Mouse (Mus musculus): Measurements from ENCODE around the gene Mrps23. TPM values are rescaled to one million over a fixed set of nuclear protein-coding genes. Genes with fewer than 3 reads are reported as not detected.
A peak's percentile ranks its signal among the peaks of the same experiment; 100 is the strongest.

Mrps23 gene
- polyA plus RNA-seq, 1 experiment from 2014 or later = 55.5 TPM

DNA sequence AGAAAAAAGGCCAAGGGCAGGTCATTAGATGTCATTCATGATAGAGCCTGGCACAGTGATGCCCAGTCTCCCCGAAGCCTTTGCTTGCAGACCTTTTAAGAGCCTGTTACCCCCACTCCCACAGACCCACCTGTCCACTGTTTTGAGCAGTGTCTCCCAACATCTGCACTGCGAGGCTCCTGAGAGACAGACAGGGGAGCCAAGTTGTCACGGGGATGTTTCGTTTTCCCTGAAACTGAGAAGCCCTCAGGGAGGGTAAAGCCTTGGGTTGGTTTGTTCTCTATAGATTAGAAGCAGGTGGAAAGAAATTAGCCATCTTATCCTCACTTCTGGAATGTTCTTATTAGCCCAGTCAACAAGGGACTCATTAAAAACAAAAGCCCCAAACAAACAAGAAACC, 30.6 kb downstream of the Mrps23 start:
- H3K9ac ChIP-seq (ENCODE audit: low read length) = no peak overlapping the region
- H3K4me2 ChIP-seq (ENCODE audit: low read depth, low read length) = no peak overlapping the region
- H3K4me1 ChIP-seq (replicated peaks; ENCODE audit: control insufficient read depth, insufficient read depth, low read length) = peaks cover 21% of the 10 kb centered on the region
- H3K4me3 ChIP-seq (ENCODE audit: low read length) = no peak overlapping the region
- H3K36me3 ChIP-seq (ENCODE audit: control insufficient read depth, insufficient read depth, low read length) = no peaks in the 10 kb centered on the region
- H3K9me3 ChIP-seq (ENCODE audit: control insufficient read depth, low read length) = no peaks in the 10 kb centered on the region
- H3K27me3 ChIP-seq (ENCODE audit: control insufficient read depth, insufficient read depth, low read depth, low read length) = no peaks in the 10 kb centered on the region
- 28% methylated on average over 4 of the region's 4 CpGs for WGBS
- ATAC-seq (ENCODE audit: low read depth) = no peak; the same call in 1 of the 2 replicates
- no peak overlapping the region; the same call in 1 of the 2 replicates for H3K27ac ChIP-seq (ENCODE audit: low read length)

DNA sequence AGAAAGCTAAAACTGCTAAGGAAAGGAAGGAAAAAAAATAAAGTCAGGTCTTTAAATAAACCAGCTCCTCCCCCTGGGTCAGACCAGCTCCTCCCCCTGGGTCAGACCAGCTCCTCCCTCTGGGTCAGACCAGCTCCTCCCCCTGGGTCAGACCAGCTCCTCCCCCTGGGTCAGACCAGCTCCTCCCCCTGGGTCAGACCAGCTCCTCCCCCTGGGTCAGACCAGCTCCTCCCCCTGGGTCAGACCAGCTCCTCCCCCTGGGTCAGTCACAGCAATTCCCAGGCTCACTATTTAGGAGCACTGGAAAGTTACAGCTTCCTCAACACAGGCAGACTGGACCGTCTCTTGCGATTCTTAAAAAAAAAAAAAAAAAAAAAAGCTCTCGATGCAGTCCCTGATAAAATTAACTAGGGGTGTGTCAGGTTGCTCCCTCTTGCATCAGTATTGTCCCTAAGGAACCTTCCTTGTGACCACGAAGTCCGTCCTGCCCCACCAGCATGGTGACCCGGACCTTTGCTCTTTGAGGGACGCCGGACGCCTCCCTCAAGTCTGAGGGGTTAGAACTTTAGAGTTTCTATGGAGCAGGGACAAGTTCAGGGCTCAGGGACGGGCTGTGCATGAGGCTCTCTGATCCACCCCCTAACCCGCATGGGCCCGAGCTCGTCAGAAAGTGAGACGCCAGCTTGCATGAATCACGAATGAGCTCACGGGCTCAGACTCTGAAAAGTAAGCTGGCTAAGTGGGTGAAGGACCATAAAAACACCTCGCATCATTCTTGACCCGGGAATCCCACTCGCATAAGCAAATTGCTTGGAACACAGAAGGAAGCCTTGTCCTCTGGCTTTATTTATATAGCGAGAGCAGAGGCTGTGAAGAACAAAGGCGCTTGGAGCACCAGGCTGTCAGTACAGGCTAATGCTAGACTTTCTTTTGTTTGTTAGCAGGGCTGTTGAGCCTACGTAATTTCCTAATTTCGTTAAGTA, 31.3 kb downstream of the Mrps23 start:
- Histone ChIP-seq H3K4me3 (ENCODE audit: low read length) (peak overlapping the region; percentile 23), H3K27ac (ENCODE audit: low read length) (peak overlapping the region; percentile 61), H3K27me3 (ENCODE audit: control insufficient read depth, insufficient read depth, low read depth, low read length) (no peaks in the 10 kb centered on the region), H3K4me2 (ENCODE audit: low read depth, low read length) (peak overlapping the region; percentile 53), H3K9me3 (ENCODE audit: control insufficient read depth, low read length) (no peaks in the 10 kb centered on the region), H3K36me3 (ENCODE audit: control insufficient read depth, insufficient read depth, low read length) (no peaks in the 10 kb centered on the region), H3K9ac (ENCODE audit: low read length) (peak overlapping the region; percentile 56), H3K4me1 (replicated peaks; ENCODE audit: control insufficient read depth, insufficient read depth, low read length) (peaks cover 21% of the 10 kb centered on the region)
- ATAC-seq (ENCODE audit: low read depth) = peak; percentile 48; the same call in 1 of the 2 replicates
- WGBS = 9% methylated on average over 23 of the region's 23 CpGs

DNA sequence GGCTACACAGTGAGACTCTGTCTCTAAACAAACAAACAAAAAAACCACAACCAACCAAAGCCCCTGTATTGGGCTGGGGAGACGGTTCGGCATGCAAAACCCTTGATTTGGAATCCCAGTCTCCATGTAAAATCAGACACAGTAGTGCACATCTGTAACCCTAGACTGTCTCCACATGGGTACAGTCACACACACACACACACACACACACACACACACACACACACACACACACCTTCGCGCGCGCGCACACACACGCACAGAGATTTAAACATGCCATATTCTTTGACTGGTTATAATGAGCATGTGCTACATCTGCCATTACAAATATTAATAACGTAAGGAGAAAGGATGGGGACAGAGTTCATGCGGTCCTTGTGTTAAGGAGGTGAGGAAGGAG, 36.1 kb downstream of the Mrps23 start:
- WGBS = 86% methylated on average over 10 of the region's 10 CpGs

DNA sequence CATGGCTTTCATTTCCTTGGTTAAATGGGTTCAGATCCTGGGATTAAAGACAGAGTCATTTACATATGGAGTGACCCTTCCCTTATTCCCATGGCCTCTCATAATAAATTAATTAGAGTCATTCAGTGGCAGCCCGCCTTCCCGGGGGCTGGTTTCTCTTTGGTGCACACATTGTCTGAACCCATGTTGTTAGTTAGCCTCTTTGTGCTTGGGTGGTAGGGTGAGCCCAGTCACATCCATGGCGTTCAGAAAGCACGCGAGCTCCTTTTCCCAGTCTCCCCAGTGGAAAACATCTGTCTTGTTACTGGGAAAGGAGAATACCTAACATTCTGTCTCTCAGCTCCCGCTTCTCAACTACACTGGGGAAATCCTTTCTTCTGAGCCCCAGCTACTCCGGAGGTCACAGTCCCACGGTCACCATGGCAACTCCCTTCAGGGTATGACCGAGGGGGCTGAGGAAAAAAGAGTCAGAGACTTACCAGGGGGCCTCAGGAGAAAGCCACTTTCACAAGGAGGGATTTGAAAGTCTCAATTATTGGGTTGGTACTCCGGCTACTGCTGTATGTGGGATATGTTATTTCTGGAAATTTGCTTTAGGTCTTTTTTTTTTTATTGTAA, 36.7 kb downstream of the Mrps23 start:
- H3K27me3 ChIP-seq (ENCODE audit: control insufficient read depth, insufficient read depth, low read depth, low read length) = no peaks in the 10 kb centered on the region
- no peak overlapping the region for H3K9ac ChIP-seq (ENCODE audit: low read length)
- no peak overlapping the region for H3K4me3 ChIP-seq (ENCODE audit: low read length)
- no peaks in the 10 kb centered on the region for H3K36me3 ChIP-seq (ENCODE audit: control insufficient read depth, insufficient read depth, low read length)
- peaks cover 13% of the 10 kb centered on the region for H3K4me1 ChIP-seq (replicated peaks; ENCODE audit: control insufficient read depth, insufficient read depth, low read length)
- WGBS = 22% methylated on average over 10 of the region's 10 CpGs
- ATAC-seq (ENCODE audit: low read depth) = no peak
- no peaks in the 10 kb centered on the region for H3K9me3 ChIP-seq (ENCODE audit: control insufficient read depth, low read length)
- H3K27ac ChIP-seq (ENCODE audit: low read length) = no peak overlapping the region
- H3K4me2 ChIP-seq (ENCODE audit: low read depth, low read length) = no peak overlapping the region

More for the DNA sequence above, 36.1 kb downstream of the Mrps23 start:
- Histone ChIP-seq H3K4me3 (ENCODE audit: low read length) (no peak overlapping the region), H3K27ac (ENCODE audit: low read length) (no peak overlapping the region), H3K4me2 (ENCODE audit: low read depth, low read length) (no peak overlapping the region), H3K4me1 (replicated peaks; ENCODE audit: control insufficient read depth, insufficient read depth, low read length) (peaks cover 18% of the 10 kb centered on the region), H3K9ac (ENCODE audit: low read length) (no peak overlapping the region), H3K9me3 (ENCODE audit: control insufficient read depth, low read length) (no peaks in the 10 kb centered on the region), H3K27me3 (ENCODE audit: control insufficient read depth, insufficient read depth, low read depth, low read length) (no peaks in the 10 kb centered on the region), H3K36me3 (ENCODE audit: control insufficient read depth, insufficient read depth, low read length) (no peaks in the 10 kb centered on the region)
- no peak for ATAC-seq (ENCODE audit: low read depth)

DNA sequence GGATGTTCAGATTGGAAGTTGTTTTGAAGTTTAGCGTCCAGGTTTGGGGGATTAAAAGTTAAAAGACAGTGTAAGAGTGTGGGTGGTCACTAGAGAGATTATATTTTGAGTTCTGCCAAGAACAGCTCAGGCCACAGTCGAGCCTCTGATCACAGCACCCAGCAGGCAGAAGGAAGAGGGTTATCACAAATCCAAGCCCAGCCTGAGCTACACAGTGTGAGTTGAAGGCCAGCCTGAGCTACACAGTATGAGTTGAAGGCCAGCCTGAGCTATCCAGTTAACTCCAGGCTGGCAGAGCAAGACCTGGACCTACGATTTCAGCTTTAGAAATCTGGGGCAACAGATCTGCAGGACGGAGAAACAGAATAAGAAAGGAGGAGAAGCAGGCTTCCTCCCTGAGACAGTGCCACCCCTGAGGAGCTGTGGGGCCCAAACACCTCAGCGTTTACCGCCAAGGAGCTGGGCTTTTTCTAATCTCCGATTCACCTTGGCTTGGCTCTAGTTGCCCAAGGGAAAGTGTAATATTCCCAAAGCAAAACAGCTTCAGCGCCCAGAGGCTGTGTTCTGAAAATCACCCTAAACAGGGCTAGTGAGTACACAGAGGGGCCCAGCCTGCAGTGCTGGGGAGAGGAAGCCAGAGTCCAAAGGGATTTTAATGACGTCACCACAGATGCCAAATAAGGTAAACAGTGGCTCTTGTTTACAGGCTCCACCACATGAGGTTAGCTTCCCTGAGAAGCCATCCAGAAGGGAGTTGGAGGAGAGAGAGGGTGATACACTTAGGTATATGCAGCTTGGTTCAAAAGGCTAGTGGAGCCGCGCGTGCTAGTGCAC, 37.5 kb downstream of the Mrps23 start:
- no peak overlapping the region for H3K9ac ChIP-seq (ENCODE audit: low read length)
- no peak overlapping the region for H3K4me2 ChIP-seq (ENCODE audit: low read depth, low read length)
- no peaks in the 10 kb centered on the region for H3K27me3 ChIP-seq (ENCODE audit: control insufficient read depth, insufficient read depth, low read depth, low read length)
- ATAC-seq (ENCODE audit: low read depth) = no peak; the same call in 1 of the 2 replicates
- no peak overlapping the region for H3K4me3 ChIP-seq (ENCODE audit: low read length)
- no peaks in the 10 kb centered on the region for H3K36me3 ChIP-seq (ENCODE audit: control insufficient read depth, insufficient read depth, low read length)
- no peak overlapping the region for H3K27ac ChIP-seq (ENCODE audit: low read length)
- no peaks in the 10 kb centered on the region for H3K9me3 ChIP-seq (ENCODE audit: control insufficient read depth, low read length)
- WGBS = 49% methylated on average over 12 of the region's 12 CpGs
- peaks cover 9% of the 10 kb centered on the region for H3K4me1 ChIP-seq (replicated peaks; ENCODE audit: control insufficient read depth, insufficient read depth, low read length)

DNA sequence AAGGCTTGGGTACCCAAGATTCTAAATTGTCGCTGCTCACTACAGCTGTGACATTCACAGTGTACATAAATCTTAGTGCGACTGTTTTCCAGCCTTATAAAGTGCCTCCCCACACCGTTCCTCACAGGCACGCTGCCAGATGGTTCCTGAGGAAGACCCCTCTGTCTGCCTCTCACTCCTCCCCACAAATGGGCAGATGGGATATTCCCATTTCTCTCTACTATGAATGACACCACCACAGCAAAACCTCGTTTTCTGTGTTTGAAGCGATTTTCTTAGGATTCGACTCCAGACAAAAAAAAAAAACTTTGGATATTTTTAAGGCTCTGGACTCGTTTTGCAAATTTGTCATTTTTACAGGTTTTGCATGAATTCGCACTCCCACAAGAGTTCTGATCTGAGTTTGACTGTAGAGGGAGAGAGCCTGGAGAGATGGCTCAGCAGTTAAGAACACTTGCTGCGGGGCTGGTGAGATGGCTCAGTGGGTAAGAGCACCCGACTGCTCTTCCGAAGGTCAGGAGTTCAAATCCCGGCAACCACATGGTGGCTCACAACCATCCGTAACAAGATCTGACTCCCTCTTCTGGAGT, 41.5 kb downstream of the Mrps23 start:
- Histone ChIP-seq H3K4me3 (ENCODE audit: low read length) (no peak overlapping the region), H3K36me3 (ENCODE audit: control insufficient read depth, insufficient read depth, low read length) (no peaks in the 10 kb centered on the region), H3K4me1 (replicated peaks; ENCODE audit: control insufficient read depth, insufficient read depth, low read length) (peaks cover 11% of the 10 kb centered on the region), H3K4me2 (ENCODE audit: low read depth, low read length) (no peak overlapping the region), H3K27me3 (ENCODE audit: control insufficient read depth, insufficient read depth, low read depth, low read length) (no peaks in the 10 kb centered on the region), H3K9me3 (ENCODE audit: control insufficient read depth, low read length) (no peaks in the 10 kb centered on the region), H3K9ac (ENCODE audit: low read length) (no peak overlapping the region), H3K27ac (ENCODE audit: low read length) (no peak overlapping the region)
- ATAC-seq (ENCODE audit: low read depth) = no peak
- WGBS = 71% methylated on average over 14 of the region's 14 CpGs

DNA sequence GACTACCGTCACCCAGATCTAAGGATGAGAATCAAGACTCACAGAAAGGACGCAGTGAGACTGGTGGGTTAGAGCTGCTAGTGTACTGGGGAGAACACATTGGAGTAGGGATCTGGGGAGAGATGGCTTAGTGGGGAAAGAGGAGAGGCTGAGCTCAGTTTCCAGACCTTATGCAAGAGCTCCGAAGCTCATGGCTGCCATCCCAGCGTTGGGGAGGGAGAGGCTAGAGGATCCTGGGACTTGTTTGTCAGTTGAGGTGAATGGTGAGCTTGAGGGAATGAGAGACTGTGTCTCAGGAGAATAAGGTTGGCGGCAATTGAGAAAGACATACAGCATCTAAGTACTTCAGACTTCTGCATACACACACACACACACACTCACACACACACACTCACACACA, 44.4 kb downstream of the Mrps23 start:
- Histone ChIP-seq H3K4me3 (ENCODE audit: low read length) (no peak overlapping the region), H3K9ac (ENCODE audit: low read length) (no peak overlapping the region), H3K27me3 (ENCODE audit: control insufficient read depth, insufficient read depth, low read depth, low read length) (no peaks in the 10 kb centered on the region), H3K27ac (ENCODE audit: low read length) (no peak overlapping the region), H3K36me3 (ENCODE audit: control insufficient read depth, insufficient read depth, low read length) (no peaks in the 10 kb centered on the region), H3K9me3 (ENCODE audit: control insufficient read depth, low read length) (no peaks in the 10 kb centered on the region), H3K4me1 (replicated peaks; ENCODE audit: control insufficient read depth, insufficient read depth, low read length) (peaks cover 9% of the 10 kb centered on the region; the same call in 1 of the 2 replicates), H3K4me2 (ENCODE audit: low read depth, low read length) (no peak overlapping the region)
- no peak for ATAC-seq (ENCODE audit: low read depth)
- 64% methylated on average over 5 of the region's 5 CpGs for whole genome bisulfite sequencing

DNA sequence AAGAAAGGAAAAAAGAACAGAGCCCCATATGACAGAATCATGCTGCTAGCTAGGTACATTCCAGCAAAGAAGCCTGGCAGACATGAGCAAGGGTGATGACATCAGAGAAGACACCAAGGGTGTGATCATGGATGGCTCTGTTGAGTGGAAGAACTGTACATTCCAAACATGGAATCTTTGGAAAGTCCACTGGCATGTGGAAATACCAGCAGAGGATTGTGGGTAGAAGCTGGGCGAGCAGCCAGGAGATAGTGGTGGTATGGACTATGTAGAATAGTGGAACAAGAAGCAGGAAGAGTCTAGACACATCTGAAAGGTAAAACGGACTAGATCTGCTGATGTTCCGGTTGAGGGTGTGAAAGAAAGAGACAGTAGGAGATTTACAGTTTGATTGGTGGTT, 46.4 kb downstream of the Mrps23 start:
- Histone ChIP-seq H3K27me3 (ENCODE audit: control insufficient read depth, insufficient read depth, low read depth, low read length) (no peaks in the 10 kb centered on the region), H3K4me2 (ENCODE audit: low read depth, low read length) (no peak overlapping the region), H3K27ac (ENCODE audit: low read length) (no peak overlapping the region), H3K9me3 (ENCODE audit: control insufficient read depth, low read length) (no peaks in the 10 kb centered on the region), H3K4me1 (replicated peaks; ENCODE audit: control insufficient read depth, insufficient read depth, low read length) (peaks cover 9% of the 10 kb centered on the region; the same call in 1 of the 2 replicates), H3K36me3 (ENCODE audit: control insufficient read depth, insufficient read depth, low read length) (no peaks in the 10 kb centered on the region), H3K4me3 (ENCODE audit: low read length) (no peak overlapping the region), H3K9ac (ENCODE audit: low read length) (no peak overlapping the region)
- 57% methylated on average over 3 of the region's 3 CpGs for WGBS
- ATAC-seq (ENCODE audit: low read depth) = peak; percentile 40; the same call in 1 of the 2 replicates

Data from lung, embryonic 16.5 days (tissue).